Mouse (Mus musculus) small intestine, adult 2 months (tissue): ENCODE results near the gene Ccdc7b.

Source experiments
- CTCF ChIP-seq: fragments of 200-500 bp; IDR thresholded peaks from 2 replicates; pipeline ENCODE4 v1.5.1; 2012; ENCODE audit warnings: low read depth, mild to moderate bottlenecking, control low read depth, inconsistent platforms, low read length, moderate library complexity, mixed read lengths; ENCODE audit not compliant: insufficient replicate concordance, insufficient read length; ENCODE audit errors: extremely low read depth
- POLR2A ChIP-seq: fragments of 200-500 bp; IDR thresholded peaks from 2 replicates; pipeline ENCODE4 v1.6.1; 2012; ENCODE audit warnings: low read depth, mild to moderate bottlenecking, control low read depth, inconsistent platforms, low read length, moderate library complexity

- no peak for TF ChIP-seq POLR2A
- no peak for TF ChIP-seq CTCF
These were observed 66.5 kb downstream of the Ccdc7b start for GRCm38 (mm10) chr8:129133475-129133874.
